Mouse (Mus musculus): ENCODE measurements around the gene Gap43. TPM values are rescaled to one million over a fixed set of nuclear protein-coding genes. Genes with fewer than 3 reads are reported as not detected.
"Not testable (repeated sequence)": the region's sequence is repeated elsewhere in the genome, so short reads cannot be mapped to it uniquely, and the experiment has no call there.

The Gap43 gene
- polyA plus RNA-seq, 2 experiments: 48.0 to 57.0 TPM

DNA sequence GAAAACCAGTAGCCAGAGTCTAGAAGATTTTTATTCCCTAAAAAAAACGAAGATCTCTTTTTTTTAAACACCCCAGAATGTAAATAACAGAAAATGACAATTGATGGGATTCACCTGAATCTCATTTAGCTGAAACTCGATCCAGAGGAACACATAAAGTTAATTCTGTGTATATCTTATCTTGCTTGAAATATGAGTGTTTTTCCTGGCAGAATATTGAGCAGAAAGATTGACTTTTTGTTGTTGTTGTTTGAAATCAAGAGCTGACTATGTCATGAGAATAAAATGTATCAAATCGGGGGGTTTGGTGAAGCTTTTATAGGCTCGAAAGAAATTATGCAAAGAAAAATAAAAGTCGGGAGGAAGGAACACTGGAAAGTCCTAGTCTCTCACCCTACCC, 88.2 kb downstream of the Gap43 start:
- TF ChIP-seq POLR2A (IDR thresholded peaks at IDR 0.05; ENCODE audit: borderline replicate concordance, extremely low read depth, insufficient read depth, insufficient read length): no peak
- H3K9me3 ChIP-seq (ENCODE audit: control insufficient read depth, low read length): no peaks in the 10 kb centered on the region
- WGBS: 74% methylated on average over 5 of the region's 5 CpGs

GRCm38 (mm10) chr16:42244121-42244520, 96.3 kb downstream of the Gap43 start:
- not testable (repeated sequence) for H3K9ac ChIP-seq (ENCODE audit: low read depth, low read length, severe bottlenecking); H3K36me3 ChIP-seq (ENCODE audit: control insufficient read depth, insufficient read depth, low read length); H3K4me3 ChIP-seq (replicated peaks; ENCODE audit: low read length); ATAC-seq (ENCODE audit: low FRiP score, low read depth); DNase-seq (ENCODE audit: low spot score); H3K27me3 ChIP-seq (ENCODE audit: control insufficient read depth, insufficient read depth, low read length); H3K9me3 ChIP-seq (ENCODE audit: control insufficient read depth, low read length); H3K4me2 ChIP-seq (replicated peaks; ENCODE audit: low read depth, low read length, severe bottlenecking); H3K27ac ChIP-seq (replicated peaks; ENCODE audit: low read depth, low read length); H3K4me1 ChIP-seq (ENCODE audit: control insufficient read depth, insufficient read depth, low read length)
- 83% methylated on average over 3 of the region's 3 CpGs for WGBS

More for the DNA sequence above, 88.2 kb downstream of the Gap43 start:
- Histone ChIP-seq H3K36me3 (ENCODE audit: control insufficient read depth, insufficient read depth, low read length) (no peaks in the 10 kb centered on the region), H3K9ac (ENCODE audit: low read depth, low read length, severe bottlenecking) (no peak overlapping the region), H3K4me3 (replicated peaks; ENCODE audit: low read length) (no peak overlapping the region), H3K4me2 (replicated peaks; ENCODE audit: low read depth, low read length, severe bottlenecking) (no peak overlapping the region), H3K27ac (replicated peaks; ENCODE audit: low read depth, low read length) (no peak overlapping the region), H3K4me1 (ENCODE audit: control insufficient read depth, insufficient read depth, low read length) (no peaks in the 10 kb centered on the region), H3K27me3 (ENCODE audit: control insufficient read depth, insufficient read depth, low read length) (no peaks in the 10 kb centered on the region)
- no peak for ATAC-seq (ENCODE audit: low FRiP score, low read depth)
- no peak for DNase-seq (ENCODE audit: low spot score)

GRCm38 (mm10) chr16:42231306-42231705, 109.1 kb downstream of the Gap43 start:
- 72% methylated on average over 4 of the region's 4 CpGs for WGBS
- Histone ChIP-seq H3K36me3 (ENCODE audit: control insufficient read depth, insufficient read depth, low read length) (no peaks in the 10 kb centered on the region), H3K4me1 (ENCODE audit: control insufficient read depth, insufficient read depth, low read length) (no peaks in the 10 kb centered on the region), H3K4me3 (replicated peaks; ENCODE audit: low read length) (no peak overlapping the region), H3K27me3 (ENCODE audit: control insufficient read depth, insufficient read depth, low read length) (no peaks in the 10 kb centered on the region), H3K27ac (replicated peaks; ENCODE audit: low read depth, low read length) (no peak overlapping the region), H3K4me2 (replicated peaks; ENCODE audit: low read depth, low read length, severe bottlenecking) (no peak overlapping the region), H3K9me3 (ENCODE audit: control insufficient read depth, low read length) (no peaks in the 10 kb centered on the region), H3K9ac (ENCODE audit: low read depth, low read length, severe bottlenecking) (no peak overlapping the region)
- DNase-seq (ENCODE audit: low spot score) (no peak), ATAC-seq (ENCODE audit: low FRiP score, low read depth) (no peak)
- TF ChIP-seq POLR2A (IDR thresholded peaks at IDR 0.05; ENCODE audit: borderline replicate concordance, extremely low read depth, insufficient read depth, insufficient read length): no peak

Small RNA genes lying within 50 kb of the gene (microRNA-seq; reads per million reads assigned to microRNA genes)
- 11.0 reads per million, percentile 21 among the genes with 10 or more reads in this experiment for gene Mir6540

Data from limb, embryonic 14.5 days (tissue).